Mouse (Mus musculus) thymus, adult 2 months (tissue): ENCODE results near the gene Thap7.

Experiments
- CTCF ChIP-seq: fragments of 200-500 bp; IDR thresholded peaks from 2 replicates; pipeline ENCODE4 v1.5.1; 2012; ENCODE audit warnings: mild to moderate bottlenecking, control low read depth, low read length, moderate library complexity, borderline replicate concordance; ENCODE audit not compliant: control insufficient read depth, poor library complexity, insufficient read depth; ENCODE audit errors: extremely low read depth
- POLR2A ChIP-seq: fragments of 200-500 bp; IDR thresholded peaks from 2 replicates; pipeline ENCODE4 v1.6.1; 2012; ENCODE audit warnings: mild to moderate bottlenecking, low read length, control low read depth, moderate library complexity; ENCODE audit not compliant: control insufficient read depth, poor library complexity, insufficient read depth; ENCODE audit errors: extremely low read depth

DNA sequence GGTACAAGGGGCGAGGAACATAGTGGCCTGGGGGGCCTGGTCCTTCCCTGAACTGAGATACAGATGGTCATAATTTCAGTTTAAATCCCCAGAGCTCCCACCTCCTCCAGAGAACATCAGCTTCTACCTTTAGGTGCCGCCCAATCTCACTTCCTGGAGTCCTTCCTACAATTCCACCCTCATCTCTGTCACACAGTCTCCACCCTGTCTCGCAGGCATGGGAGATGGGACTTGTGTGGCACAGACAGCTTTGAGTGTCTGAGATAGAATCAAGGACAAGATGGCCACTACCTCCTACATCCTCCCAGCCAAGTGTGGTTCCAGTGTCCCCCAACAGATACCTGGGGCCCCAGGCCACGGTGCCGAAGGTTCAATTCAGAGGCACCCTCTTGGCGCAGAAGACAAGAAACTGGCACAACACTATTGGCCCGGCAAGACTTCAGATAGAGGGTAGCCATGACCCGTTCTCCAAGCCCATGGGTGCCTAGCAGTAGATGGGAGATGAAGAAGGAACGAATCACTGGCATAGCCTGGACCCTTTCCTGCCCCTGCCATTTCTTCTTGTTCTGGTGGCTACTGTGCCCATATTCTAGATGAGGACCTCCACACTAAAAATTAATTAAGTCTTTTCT, 28.6 kb upstream of the Thap7 start:
- TF ChIP-seq POLR2A (no peak), CTCF (no peak)
